Mouse (Mus musculus): Measurements from ENCODE around the gene Socs2.

The Socs2 gene

GRCm38 (mm10) chr10:95420284-95420683, 3.3 kb upstream of the Socs2 start:
- DNase-seq (ENCODE audit: low spot score in 2 of 2) = no peak

GRCm38 (mm10) chr10:95419726-95420125, 2.7 kb upstream of the Socs2 start:
- no peak for DNase-seq (ENCODE audit: low spot score in 2 of 2)

DNA sequence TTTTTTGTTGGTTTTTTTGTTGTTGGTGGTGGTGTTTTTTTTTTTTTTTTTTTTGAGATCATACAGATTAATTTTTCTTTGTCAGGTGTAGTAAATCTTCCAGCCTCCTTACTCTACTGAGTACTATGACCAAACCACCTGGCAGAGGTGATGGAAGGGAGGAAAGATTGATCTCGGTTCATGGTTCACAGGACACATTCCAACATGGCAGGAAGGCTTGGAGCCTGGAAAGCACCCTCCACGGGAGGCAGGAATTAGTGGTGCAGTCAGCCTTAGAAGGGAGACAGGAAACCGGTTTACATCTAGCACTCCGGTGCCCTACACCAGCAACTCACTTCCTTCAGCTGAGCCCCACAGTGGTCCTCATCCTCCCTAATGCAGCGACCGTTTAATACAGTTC, 1.7 kb upstream of the Socs2 start:
- no peak for DNase-seq (ENCODE audit: low spot score in 2 of 2)

GRCm38 (mm10) chr10:95417496-95418236, 686 bp upstream of the Socs2 start:
- DNase-seq (ENCODE audit: low spot score in 2 of 2) = peak; percentile 68 to 78

GRCm38 (mm10) chr10:95416361-95416684, 657 bp downstream of the Socs2 start:
- DNase-seq (ENCODE audit: low spot score in 2 of 2) = no peak

- DNase-seq (ENCODE audit: low spot score in 2 of 2) = peak; percentile 44 to 45
Measured at GRCm38 (mm10) chr10:95415533-95416360, 1.2 kb downstream of the Socs2 start.

DNA sequence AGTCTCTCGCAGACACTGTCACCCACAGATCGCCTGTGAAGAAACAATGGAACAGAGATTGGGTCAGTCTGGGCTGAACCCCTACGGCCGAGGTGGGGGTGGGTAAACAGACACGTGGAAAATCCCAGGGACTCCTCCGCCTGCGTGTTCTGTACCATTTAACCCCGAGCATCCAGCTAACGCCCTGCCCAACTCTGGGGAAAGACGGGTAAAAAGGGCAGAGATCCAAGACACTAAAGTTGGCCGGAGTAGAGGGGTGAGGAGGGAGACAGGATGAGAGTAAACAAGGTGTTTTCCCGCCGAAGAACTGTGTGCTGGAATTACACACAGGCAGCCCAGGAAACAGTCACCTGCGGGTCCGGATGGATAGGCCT, 1.8 kb downstream of the Socs2 start:
- DNase-seq (ENCODE audit: low spot score in 2 of 2) = no peak

GRCm38 (mm10) chr10:95414316-95415158, 2.4 kb downstream of the Socs2 start:
- DNase-seq (ENCODE audit: low spot score in 2 of 2) = peak in 1 of 2 experiments; percentile 32

DNA sequence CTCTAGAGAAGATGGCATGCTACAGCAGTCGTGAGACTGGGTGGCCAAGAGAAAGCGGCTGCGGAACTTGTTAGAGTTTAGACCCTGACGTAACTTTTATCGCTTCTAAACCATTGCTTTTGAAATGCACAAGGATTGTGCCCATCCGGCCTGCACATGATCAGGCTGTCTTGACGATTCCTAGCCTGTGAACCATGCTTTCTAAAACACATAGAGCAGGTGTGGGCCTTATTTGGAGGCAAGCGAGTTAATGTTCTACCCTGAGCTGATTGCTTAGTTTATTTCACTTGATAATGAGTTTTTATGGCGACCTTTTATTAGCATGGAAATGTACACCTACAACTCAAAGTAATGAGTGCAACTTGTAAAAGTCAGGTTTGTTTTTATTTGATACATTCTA, 5.8 kb downstream of the Socs2 start:
- no peak for DNase-seq (ENCODE audit: low spot score in 2 of 2)

GRCm38 (mm10) chr10:95410709-95411108, 6.3 kb downstream of the Socs2 start:
- no peak for DNase-seq (ENCODE audit: low spot score in 2 of 2)

GRCm38 (mm10) chr10:95410209-95410608, 6.8 kb downstream of the Socs2 start:
- DNase-seq (ENCODE audit: low spot score in 2 of 2) = no peak

- DNase-seq (ENCODE audit: low spot score in 2 of 2) = no peak
Measured at GRCm38 (mm10) chr10:95409149-95409548, 7.8 kb downstream of the Socs2 start.

- DNase-seq (ENCODE audit: low spot score in 2 of 2) = no peak
Measured at GRCm38 (mm10) chr10:95408487-95408886, 8.5 kb downstream of the Socs2 start.

- DNase-seq (ENCODE audit: low spot score in 2 of 2) = no peak
Measured at GRCm38 (mm10) chr10:95407541-95408160, 9.3 kb downstream of the Socs2 start.

DNA sequence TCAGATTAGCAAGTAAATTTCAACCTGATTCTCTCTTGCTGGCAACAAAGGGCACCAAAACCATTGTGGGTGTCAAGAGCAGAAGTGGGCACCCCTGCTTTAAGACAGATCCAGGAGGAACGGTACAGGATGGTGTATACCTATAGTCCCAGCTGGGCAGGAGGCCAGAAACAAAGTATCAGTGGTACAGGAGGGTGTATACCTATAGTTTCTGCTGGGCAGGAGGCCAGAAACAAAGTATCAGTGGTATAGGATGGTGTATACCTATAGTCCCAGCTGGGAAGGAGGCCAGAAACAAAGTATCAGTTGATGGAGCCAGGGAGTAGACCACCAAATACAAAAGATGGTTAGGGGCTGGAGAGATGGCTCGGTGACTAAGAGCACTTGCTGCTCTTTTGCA, 12.2 kb downstream of the Socs2 start:
- no peak for DNase-seq (ENCODE audit: low spot score in 2 of 2)

DNA sequence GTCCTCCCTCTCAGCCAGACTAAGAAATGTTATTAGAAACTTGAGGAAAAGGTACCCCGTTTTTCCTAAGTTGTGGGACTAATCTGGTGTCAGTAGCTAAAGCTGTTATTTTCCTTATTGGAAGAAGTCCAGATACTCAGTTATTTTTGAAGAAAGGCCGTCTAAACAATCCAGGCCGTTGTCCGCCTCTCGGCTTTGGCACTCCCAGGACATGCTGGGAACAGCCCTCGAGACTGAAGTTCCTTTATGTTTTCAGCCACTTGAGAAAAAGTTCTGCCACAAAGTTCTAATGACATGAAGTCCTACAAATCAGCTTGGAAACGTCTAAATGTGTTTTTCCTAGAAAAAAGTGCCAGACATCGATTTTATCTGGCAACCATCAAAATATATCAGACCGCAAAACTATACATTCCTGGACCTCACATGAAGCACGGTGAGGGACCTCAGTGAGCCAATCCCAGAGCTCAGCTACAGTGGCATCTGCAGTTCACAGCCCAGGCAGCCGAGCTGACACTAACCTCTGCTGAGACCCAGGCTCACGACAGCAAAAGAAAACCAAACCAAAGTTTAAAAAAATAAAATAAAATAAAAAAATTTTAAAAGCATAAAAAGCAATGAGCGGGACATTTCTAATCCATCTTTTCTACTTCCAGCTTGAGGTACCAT, 17.2 kb downstream of the Socs2 start:
- no peak for DNase-seq (ENCODE audit: low spot score in 2 of 2)

DNA sequence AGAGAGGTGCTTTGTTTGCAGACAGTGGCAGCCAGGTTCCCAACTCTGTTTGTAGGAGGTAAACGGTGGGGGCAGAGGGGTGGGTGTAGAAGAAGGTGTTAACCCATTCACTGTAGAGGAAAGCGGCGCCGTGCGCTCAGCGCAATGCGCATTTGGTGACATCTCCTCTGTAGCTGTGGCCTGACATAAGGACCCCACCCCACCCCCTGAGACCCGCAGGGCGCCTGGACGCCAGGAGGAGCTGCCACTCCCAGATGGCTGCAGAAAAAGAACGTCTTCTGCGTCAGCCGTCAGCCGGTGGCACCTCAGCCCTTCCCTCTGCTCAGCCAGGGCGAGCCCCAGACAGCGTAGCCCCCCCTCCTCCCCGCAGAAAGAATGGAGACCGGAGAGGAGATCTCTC, 18.5 kb downstream of the Socs2 start:
- no peak for DNase-seq (ENCODE audit: low spot score in 2 of 2)

GRCm38 (mm10) chr10:95397191-95397835, 19.7 kb downstream of the Socs2 start:
- no peak for DNase-seq (ENCODE audit: low spot score in 2 of 2)

DNA sequence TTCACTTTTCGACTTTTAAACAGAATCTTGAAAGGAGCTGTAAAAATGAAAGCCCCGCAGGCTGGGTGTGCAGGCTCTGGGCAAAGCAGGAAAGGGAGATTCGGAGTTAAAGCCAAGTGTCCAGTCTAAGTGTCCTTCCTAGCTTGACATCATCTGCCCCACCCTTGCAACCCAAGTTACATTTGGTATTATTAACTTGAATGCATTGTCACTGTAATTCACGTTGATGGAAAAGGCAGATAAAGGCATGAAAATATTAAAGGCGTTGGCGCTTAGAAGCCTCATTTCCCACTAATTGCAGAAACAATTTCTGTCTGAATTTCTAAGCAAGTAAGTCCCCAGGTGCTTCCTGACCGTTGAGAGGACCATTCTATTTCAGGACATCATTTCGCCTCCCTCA, 20.6 kb downstream of the Socs2 start:
- DNase-seq (ENCODE audit: low spot score in 2 of 2) = no peak

GRCm38 (mm10) chr10:95394819-95395812, 21.9 kb downstream of the Socs2 start:
- no peak for DNase-seq (ENCODE audit: low spot score in 2 of 2)

Measured in urinary bladder, postnatal 36 days (tissue).